Mouse (Mus musculus): ENCODE measurements at regions not wholly inside any gene's neighbourhood (a gene's known extent, or its start where the extent isn't known, plus 50 kb on each side); places are given as distances from the start of the nearest gene placed in this dataset.

DNA sequence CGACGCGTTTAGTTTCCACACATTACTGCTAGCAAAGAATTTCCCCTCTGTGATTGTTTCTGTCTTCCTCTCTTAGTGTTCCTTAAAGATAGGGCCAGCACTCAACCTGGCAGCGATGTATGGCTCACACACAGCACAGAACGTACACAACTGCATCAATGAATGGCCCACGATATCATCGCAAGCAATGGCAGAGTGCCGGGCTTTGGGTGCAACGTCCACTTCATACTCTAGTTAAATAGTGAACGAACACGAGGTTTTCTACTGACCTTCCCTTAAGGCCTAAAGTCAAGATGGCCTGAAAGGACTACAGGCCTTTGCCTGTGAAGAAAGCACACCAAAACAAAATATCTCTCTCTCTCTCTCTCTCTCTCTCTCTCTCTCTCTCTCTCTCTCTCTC is 51.4 kb upstream of the Mpp6 start:
- DNase-seq (ENCODE audit: low spot score) = no peak

DNA sequence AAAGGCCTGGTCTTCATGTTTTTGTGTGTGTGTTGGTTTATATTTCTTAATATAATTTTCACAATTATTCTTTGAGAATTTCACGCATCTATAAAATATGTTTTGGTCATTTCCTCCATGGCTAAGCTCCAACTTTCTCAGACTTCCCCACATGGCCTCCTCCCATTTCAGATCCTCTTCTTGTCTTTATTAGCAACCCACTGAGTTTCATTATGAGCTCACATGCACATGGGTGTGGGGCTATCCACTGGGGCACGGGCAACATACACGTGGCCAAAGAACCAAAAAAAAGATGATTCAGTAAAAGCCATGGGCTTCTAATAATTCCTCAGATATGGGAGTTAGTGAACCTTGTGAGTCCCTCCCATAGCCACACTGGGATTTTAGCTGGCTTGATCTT is 50.1 kb upstream of the Mpp6 start:
- no peak for DNase-seq (ENCODE audit: low spot score)
